Mouse (Mus musculus) left cerebral cortex, postnatal 36 days (tissue): ENCODE measurements at regions not wholly inside any gene's neighbourhood (a gene's known extent, or its start where the extent isn't known, plus 50 kb on each side); places are given as distances from the start of the nearest gene placed in this dataset.

ENCODE experiments used
- DNase-seq, 2 experiments: peaks; one replicate each; pipeline ENCODE4 v3.0.0; 2021 to 2022; ENCODE audit warnings: low spot score in 2 of 2, mixed read lengths in 1 of 2
- intact Hi-C: fragments of 180-260 bp; cut with DNase I; formaldehyde crosslinking; loops from one replicate; pipeline ENCODE4 v1.15.1; 2025

- intact Hi-C loops: loop anchor here (2.0 to 5.0 kb wide), 2 partner anchors 57 to 72 kb away; no protein-coding TSS in a partner anchor
- no peak for DNase-seq
Measured at GRCm38 (mm10) chr10:117434293-117434842, 54.6 kb upstream of the Cpsf6 start.

DNA sequence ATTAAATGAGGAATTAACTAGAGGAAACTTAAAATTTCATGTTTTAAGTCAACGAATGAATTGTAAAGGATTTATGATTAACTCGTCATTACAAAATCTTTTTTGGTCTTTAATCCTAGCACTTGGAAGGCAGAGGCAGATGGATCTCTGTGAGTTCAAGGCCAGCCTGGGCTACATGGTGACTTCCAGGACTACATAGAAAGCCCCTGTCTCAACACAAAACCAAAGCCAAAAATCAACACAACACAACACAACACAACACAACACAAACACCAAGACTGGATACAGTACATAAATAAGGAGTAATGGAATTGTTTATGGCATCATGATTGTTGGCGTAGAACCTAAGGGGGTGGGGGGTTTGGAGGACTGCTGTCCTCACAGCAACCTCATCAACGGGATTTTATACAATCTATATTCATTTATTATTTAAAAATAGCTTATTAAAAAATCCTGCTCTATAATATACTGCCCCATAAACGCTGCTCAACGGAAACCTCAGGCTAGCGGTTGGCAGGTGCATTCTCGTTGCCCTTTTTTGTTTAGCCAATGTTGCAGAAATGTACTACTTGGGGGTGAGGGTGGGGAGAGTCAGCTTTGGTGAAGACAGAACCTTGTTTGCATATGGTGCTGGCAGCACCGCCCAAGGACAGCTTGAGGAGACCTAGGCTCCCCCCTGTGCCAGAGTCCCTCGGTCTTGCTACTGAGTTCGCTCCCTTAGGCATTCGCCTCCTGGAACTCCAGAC, 53.9 kb upstream of the Cpsf6 start:
- intact Hi-C loops: loop anchor here (2.0 to 5.0 kb wide), 2 partner anchors 56 to 71 kb away; no protein-coding TSS in a partner anchor
- DNase-seq: no peak

DNA sequence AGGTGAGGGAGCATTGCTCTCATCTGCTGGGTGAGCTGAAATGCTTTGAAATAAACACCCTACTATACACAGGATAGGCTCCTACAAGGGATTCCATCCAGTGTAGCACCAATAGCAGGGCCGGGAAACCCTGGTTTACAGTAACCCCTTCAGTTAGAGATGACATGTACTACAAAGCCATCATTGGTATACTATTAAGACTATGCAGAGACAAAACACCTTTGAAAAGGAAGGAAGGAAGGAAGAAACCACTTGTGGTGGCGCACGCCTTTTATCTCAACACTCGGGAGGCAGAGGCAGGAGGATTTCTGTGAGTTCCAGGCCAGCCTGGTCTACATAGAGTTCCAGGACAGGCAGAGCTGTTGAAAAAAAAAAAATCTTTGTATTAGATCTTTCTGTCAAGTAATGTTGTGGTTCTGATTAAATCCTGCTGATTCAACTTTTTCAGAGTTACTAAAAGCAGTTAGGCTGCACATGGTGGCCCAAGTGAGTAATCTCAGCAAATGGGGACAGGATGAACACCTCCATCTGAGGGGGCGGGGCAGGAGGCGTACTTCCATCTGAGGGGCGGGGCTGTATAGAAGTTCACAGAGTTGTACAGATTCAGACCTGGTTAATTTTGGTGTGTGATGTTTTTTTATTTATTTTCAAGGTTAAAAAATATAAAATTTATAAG, 53.2 kb upstream of the Cpsf6 start:
- DNase-seq: no peak
- intact Hi-C loops: loop anchor here (5.0 kb wide), 1 partner anchor 56 kb away; no protein-coding TSS in a partner anchor

DNA sequence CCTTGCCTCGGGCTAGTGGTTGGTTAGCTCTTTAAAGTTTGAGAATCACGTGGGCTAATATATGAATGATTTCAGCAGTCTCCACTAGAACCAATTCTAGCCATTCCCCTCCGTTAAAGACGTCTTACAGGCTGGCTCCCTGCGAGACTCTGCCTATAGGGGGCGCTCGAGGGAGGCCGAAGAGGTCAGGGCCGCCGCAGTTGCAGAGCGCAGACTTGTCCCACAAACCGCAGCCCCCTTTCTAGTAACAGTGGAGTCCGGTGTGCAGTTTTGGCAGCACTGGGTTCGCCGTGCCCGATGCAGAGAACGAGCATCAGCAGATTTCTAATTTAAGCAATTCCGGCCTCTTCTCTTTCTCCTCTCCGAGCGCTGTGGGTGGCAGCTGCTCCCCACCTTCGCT, 52.6 kb upstream of the Cpsf6 start:
- intact Hi-C loops: loop anchor here (5.0 kb wide), 1 partner anchor 55 kb away; no protein-coding TSS in a partner anchor
- DNase-seq: peak; percentile 48 to 55

DNA sequence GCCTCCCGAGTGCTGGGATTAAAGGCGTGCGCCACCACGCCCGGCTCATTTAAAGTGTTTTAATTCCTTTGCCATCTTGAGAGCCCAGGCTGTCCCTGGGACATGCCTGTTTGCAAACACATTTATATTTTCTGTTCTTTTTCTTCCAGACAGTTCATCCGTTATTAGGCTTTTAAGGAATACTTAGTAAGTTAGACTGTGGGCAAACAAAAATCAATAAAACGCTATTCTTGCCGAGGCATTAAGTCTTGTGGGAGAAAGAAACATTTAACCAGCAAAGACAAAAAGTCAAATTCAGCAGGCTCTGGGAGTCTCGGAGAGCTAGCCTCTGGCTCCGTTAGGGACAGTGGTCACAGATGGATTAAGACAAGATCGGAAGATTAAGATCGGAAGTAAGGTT, 52.0 kb upstream of the Cpsf6 start:
- intact Hi-C loops: loop anchor here (5.0 kb wide), 1 partner anchor 55 kb away; no protein-coding TSS in a partner anchor
- no peak for DNase-seq

GRCm38 (mm10) chr10:117431086-117431619, 51.3 kb upstream of the Cpsf6 start:
- DNase-seq: no peak
- intact Hi-C loops: loop anchor here (5.0 kb wide), 1 partner anchor 54 kb away; no protein-coding TSS in a partner anchor

- intact Hi-C loops: loop anchor here (5.0 kb wide), 1 partner anchor 53 kb away; no protein-coding TSS in a partner anchor
Measured at GRCm38 (mm10) chr10:117430224-117430884, 50.5 kb upstream of the Cpsf6 start.

DNA sequence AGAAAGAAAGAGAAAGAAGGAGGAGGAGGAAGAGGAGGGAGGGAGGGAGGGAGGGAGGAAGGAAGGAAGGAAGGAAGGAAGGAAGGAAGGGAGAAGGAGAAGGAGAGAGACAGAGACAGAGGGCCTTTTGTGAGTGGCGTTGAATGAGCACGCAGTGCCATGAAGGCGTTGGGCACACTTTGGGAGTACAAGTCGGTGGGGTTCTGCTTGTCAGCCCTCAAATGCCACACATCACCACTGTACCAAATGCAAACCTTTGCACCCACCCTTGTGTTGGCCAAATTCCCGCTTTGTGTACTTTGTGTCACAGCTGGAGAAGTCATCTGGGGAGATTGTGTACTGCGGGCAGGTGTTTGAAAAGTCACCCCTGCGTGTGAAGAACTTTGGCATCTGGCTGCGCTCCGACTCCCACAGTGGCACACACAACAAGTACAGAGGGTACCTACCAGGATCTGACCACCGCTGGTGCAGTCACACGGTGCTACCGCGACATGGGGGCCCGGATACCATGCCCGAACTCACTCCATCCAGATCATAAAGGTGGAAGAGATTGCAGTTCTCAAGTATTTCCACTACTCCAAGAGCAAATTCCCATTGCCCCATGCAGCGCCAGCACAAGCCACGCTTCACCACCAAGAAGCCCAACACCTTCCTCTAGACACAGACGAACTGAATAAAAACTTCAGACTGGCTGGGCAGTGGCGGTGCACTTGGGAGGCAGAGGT, 49.8 kb upstream of the Cpsf6 start:
- intact Hi-C loops: loop anchor here (5.0 kb wide), 1 partner anchor 52 kb away; no protein-coding TSS in a partner anchor
- no peak for DNase-seq

More at GRCm38 (mm10) chr10:117430224-117430884, 50.5 kb upstream of the Cpsf6 start:
- no peak for DNase-seq
